Mouse (Mus musculus) c-Kit-positive CD71-positive TER-119-positive erythroid progenitor cells, embryonic 14.5 days (primary cell): ENCODE results near the gene Slc43a1.

Experiments
- DNase-seq: peaks from one replicate; pipeline ENCODE4 v3.0.0-alpha.2; 2013; ENCODE audit warnings: low spot score

Gene Slc43a1

GRCm38 (mm10) chr2:84868521-84868943 is 29.9 kb downstream of the Slc43a1 start:
- DNase-seq, result peak; percentile 84

- no peak for DNase-seq
Observed at GRCm38 (mm10) chr2:84868977-84869376, 30.3 kb downstream of the Slc43a1 start.

- peak; percentile 66 for DNase-seq
Observed at GRCm38 (mm10) chr2:84870623-84871160, 32.0 kb downstream of the Slc43a1 start.

- DNase-seq, result no peak
Observed at GRCm38 (mm10) chr2:84872105-84872716, 33.6 kb downstream of the Slc43a1 start.

GRCm38 (mm10) chr2:84875842-84876241 is 37.2 kb downstream of the Slc43a1 start:
- DNase-seq, result no peak

GRCm38 (mm10) chr2:84880590-84880989 is 41.9 kb downstream of the Slc43a1 start:
- DNase-seq, result no peak

GRCm38 (mm10) chr2:84882606-84883005 is 44.0 kb downstream of the Slc43a1 start:
- no peak for DNase-seq

- no peak for DNase-seq
Observed at GRCm38 (mm10) chr2:84883084-84883483, 44.4 kb downstream of the Slc43a1 start.

- no peak for DNase-seq
Observed at GRCm38 (mm10) chr2:84883530-84883929, 44.9 kb downstream of the Slc43a1 start.

- no peak for DNase-seq
Observed at GRCm38 (mm10) chr2:84883942-84884341, 45.3 kb downstream of the Slc43a1 start.

GRCm38 (mm10) chr2:84884611-84885010 is 46.0 kb downstream of the Slc43a1 start:
- no peak for DNase-seq

- no peak for DNase-seq
Observed at GRCm38 (mm10) chr2:84885084-84886055, 46.7 kb downstream of the Slc43a1 start.

- no peak for DNase-seq
Observed at GRCm38 (mm10) chr2:84886234-84886731, 47.6 kb downstream of the Slc43a1 start, which contains the start of gene Rtn4rl2. Gene Rtn4rl2, minus strand, starts transcription at chr2:84886710.

GRCm38 (mm10) chr2:84886821-84887281 is 48.2 kb downstream of the Slc43a1 start:
- DNase-seq, result no peak

- no peak for DNase-seq
Observed at GRCm38 (mm10) chr2:84887411-84888271, 49.0 kb downstream of the Slc43a1 start.

- peak; percentile 66 for DNase-seq
Observed at GRCm38 (mm10) chr2:84888657-84889315, 50.1 kb downstream of the Slc43a1 start.

- no peak for DNase-seq
Observed at GRCm38 (mm10) chr2:84889316-84890044, 50.8 kb downstream of the Slc43a1 start.

GRCm38 (mm10) chr2:84890045-84890340 is 51.3 kb downstream of the Slc43a1 start:
- peak; percentile 70 for DNase-seq

GRCm38 (mm10) chr2:84893359-84893758 is 54.7 kb downstream of the Slc43a1 start:
- DNase-seq, result no peak

GRCm38 (mm10) chr2:84895495-84896198 is 57.0 kb downstream of the Slc43a1 start:
- DNase-seq, result no peak
